Mouse (Mus musculus) hindbrain, embryonic 14.5 days (tissue): ENCODE results near the gene Hoxa3. TPM values are rescaled to one million over a fixed set of nuclear protein-coding genes. Genes with fewer than 3 reads are reported as not detected.

ENCODE experiments used
- ATAC-seq: fragments of 200-750 bp; cut with Nextera tagmentation; 2 replicates; pipeline ENCODE4 v1.8.0; 2017; ENCODE audit warnings: moderate number of reproducible peaks, mild to moderate bottlenecking, moderate TSS enrichment, moderate library complexity; ENCODE audit not compliant: low FRiP score
- DNase-seq: peaks from one replicate; pipeline ENCODE4 v3.0.0-alpha.2; 2015; ENCODE audit warnings: low spot score
- H3K27ac ChIP-seq: fragments of 300-500 bp; sonication (generic); 2 replicates; pipeline ENCODE4 v1.5.1; 2014; ENCODE audit warnings: mild to moderate bottlenecking, moderate library complexity
- H3K27me3 ChIP-seq: fragments of 300-500 bp; sonication (generic); 2 replicates; pipeline ENCODE4 v1.6.1; 2014; ENCODE audit warnings: mild to moderate bottlenecking, low read length, mixed read lengths; ENCODE audit not compliant: control insufficient read depth, insufficient read depth
- H3K36me3 ChIP-seq: fragments of 300-500 bp; sonication (generic); replicated peaks from 2 replicates; pipeline ENCODE4 v1.6.1; 2014; ENCODE audit not compliant: control insufficient read depth, insufficient read depth
- H3K4me1 ChIP-seq: fragments of 300-500 bp; sonication (generic); replicated peaks from 2 replicates; pipeline ENCODE4 v1.6.1; 2014; ENCODE audit warnings: antibody characterized with exemption, low read length, mixed read lengths; ENCODE audit not compliant: control insufficient read depth, insufficient read depth
- H3K4me2 ChIP-seq: fragments of 300-500 bp; sonication (generic); replicated peaks from 2 replicates; pipeline ENCODE4 v1.6.1; 2014; ENCODE audit warnings: mild to moderate bottlenecking, moderate library complexity
- H3K4me3 ChIP-seq: fragments of 300-500 bp; sonication (generic); replicated peaks from 2 replicates; pipeline ENCODE4 v1.5.1; 2014; ENCODE audit warnings: mild to moderate bottlenecking, low read length
- H3K9ac ChIP-seq: fragments of 300-500 bp; sonication (generic); 2 replicates; pipeline ENCODE4 v1.6.1; 2014
- H3K9me3 ChIP-seq: fragments of 300-500 bp; sonication (generic); 2 replicates; pipeline ENCODE4 v1.6.1; 2016; ENCODE audit warnings: low read length; ENCODE audit not compliant: control insufficient read depth
- WGBS: fragments of 180-500 bp; shearing (Covaris S2); extraction: QIAGEN DNeasy Blood & Tissue Kit; methylation state at CpG from one replicate; pipeline ENCODE4 v1.1.7; 2014; 5-methylcytosine and 5-hydroxymethylcytosine counted together
- polyA plus RNA-seq: library from polyadenylated mRNA; unstranded; fragments of >200 nt; fragmentation: Nextera tagmentation; extraction: Ambion mirVana; gene quantifications from 2 replicates; pipeline ENCODE4 v1.2.1, GENCODE M21; 2014

Gene Hoxa3
- polyA plus RNA-seq, 1 experiment from 2014 or later, result 24.9 TPM

DNA sequence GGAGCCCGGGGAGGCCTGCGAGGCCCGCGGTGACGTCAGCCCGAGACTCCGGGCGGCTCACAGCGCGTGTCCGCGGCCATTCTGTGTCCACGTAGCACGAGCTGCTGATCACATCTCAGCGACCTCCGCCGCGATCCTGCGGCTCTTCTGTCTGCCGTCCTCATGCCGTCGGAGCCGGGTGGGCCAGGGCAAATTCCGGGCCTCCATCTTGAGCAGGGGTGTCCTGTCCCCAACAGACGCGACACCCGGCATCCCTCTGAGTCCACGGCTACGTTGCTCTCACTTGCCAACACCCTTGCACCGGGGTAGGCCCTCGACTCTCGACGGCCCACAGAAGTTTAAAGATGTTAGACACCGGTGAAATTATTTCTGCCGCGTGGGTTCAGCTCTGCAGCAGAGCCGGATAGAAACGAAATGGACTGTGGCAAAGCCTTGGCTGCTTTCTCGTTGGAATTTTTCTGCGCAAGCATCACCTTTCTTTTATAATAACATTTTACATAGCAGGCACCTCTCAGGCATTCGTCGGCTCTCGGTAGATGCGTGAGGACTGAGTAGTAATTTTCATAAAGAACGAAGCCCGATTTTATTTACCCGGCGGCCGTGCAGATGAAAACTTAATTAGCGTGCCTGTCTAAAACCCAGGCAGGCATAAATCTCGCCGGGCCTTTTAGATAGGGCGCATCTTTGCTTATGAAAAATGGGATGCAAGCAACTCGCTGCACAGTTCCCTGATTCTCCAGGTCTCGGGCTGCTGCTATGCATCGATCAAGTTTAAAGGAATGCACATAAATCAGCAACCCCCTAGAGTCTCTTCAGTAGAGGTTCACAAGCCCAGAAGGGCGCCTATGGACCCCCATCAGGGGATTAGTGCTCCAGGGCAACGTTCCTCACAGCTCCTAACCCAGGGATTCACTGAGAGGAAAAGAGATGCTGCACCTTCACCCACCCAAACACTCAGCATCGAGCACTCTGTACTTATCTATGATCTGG lies 40.7 kb upstream of the Hoxa3 start:
- Histone ChIP-seq H3K27ac (no peak overlapping the region), H3K9me3 (no peaks in the 10 kb centered on the region), H3K4me2 (no peak overlapping the region), H3K4me1 (no peaks in the 10 kb centered on the region), H3K4me3 (no peak overlapping the region), H3K27me3 (peaks cover 98% of the 10 kb centered on the region), H3K9ac (no peak overlapping the region), H3K36me3 (no peaks in the 10 kb centered on the region)
- DNase-seq, result no peak
- 1% methylated on average over 59 of the region's 59 CpGs for WGBS
- no peak for ATAC-seq

DNA sequence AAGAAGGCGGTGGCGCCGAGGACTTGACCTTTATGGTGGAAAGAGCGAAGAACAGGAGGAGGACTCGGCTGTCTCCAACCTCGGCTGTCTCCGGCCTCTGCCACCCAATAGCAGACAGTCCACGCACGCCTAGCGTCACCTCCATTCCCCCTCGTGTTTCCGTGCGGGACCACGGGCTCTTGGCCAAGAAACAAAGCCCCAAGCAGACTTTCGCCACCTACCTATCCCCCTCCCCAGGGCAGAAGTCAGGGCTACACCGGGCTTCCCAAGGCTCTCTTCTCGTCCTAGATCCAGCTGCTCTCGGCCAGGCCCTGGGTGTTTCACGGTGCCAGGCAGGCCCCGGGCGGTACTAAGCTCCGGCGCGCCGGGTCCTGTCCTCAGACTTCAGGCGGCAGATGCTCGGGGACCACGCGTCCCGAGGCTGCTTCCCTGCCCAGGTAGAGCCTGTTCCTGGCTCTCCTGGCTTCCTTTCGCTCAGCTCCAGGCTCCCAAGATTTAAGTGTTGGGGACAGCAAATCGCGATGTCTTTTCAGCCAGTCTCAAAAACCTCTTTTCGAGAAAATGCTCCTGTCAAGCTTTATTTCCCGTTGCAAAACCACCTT lies 39.7 kb upstream of the Hoxa3 start:
- no peak for ATAC-seq

DNA sequence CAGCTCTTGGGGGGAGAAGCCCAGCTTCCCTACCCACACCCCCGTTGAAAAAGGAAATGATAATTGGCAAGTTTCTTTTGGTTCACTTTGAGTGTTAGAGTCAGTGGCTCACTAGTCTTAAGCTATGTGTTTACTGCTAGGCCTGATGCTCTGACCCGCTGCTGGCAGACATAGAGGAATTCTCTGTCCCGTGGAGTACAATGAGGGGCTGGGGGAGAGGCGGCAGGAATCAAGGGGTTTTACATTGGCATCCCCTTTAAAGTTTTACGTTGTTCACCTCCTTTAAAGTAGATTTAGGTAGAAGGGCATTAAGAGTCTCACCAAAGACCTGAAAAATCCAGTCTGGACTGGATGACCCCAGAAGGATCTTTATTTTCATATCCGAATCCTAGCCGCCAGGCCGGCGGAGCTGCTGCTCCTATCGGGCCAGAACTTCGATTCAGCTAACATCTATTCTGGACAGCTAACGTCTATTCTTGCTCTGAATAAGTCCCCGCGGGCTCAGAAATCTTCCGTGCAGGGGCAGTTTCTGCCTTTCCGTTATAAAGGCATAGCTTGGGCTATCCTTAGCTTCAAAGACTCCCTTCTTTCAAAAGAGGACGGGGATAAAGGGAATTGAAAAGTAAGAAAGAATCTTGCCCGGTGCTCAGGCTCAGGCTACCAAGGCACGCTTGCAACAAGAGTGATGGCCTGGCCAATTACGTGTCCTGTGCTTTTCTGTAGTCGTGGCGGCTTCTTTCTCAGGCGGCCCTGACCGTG lies 39.1 kb upstream of the Hoxa3 start:
- H3K4me3 ChIP-seq, result no peak overlapping the region
- under 1% methylated on average over 24 of the region's 24 CpGs for WGBS
- H3K27ac ChIP-seq, result no peak overlapping the region
- no peak overlapping the region for H3K9ac ChIP-seq
- no peak for DNase-seq
- H3K36me3 ChIP-seq, result no peaks in the 10 kb centered on the region
- no peaks in the 10 kb centered on the region for H3K4me1 ChIP-seq
- no peak overlapping the region for H3K4me2 ChIP-seq
- no peaks in the 10 kb centered on the region for H3K9me3 ChIP-seq
- ATAC-seq, result no peak
- H3K27me3 ChIP-seq, result peaks cover 98% of the 10 kb centered on the region

More for the DNA sequence above, 39.7 kb upstream of the Hoxa3 start:
- DNase-seq, result no peak
- Histone ChIP-seq H3K9me3 (no peaks in the 10 kb centered on the region), H3K4me2 (no peak overlapping the region), H3K27me3 (peaks cover 98% of the 10 kb centered on the region), H3K36me3 (no peaks in the 10 kb centered on the region), H3K27ac (no peak overlapping the region), H3K4me1 (no peaks in the 10 kb centered on the region), H3K9ac (no peak overlapping the region), H3K4me3 (no peak overlapping the region)
- 2% methylated on average over 35 of the region's 35 CpGs for WGBS

DNA sequence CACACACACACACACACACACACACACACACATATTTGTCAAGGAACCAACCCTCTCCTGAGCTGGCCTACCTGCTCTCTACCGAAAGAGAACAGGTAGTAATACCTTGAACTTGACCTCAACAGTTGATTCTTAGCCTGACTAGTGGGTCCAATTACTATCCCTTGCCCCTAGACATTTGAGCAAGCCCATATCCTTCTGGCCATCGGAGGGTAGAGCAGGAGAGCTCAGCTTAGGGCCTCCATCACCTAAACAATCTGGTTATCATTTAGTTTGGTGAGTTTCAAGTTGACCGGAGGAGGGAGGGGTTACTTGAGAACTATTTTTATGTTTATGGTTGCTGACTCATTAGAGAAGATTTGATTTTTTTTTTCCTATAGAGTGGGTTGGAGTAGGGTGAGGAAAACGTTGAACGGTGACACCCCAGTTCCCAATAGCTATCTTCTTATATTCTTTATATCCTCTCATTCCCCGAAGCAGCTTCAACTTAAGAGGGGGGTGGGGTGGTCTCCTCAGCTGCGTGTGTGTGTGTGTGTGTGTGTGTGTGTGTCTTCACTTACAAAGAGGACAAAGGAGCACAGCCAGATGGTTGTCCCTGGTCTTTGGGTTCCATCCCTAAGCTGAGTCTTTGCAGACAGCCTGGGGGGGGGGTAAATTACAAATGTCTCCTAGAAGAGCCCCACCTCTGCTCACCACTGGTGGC lies 38.2 kb upstream of the Hoxa3 start:
- DNase-seq (no peak), ATAC-seq (no peak)
- Histone ChIP-seq H3K36me3 (no peaks in the 10 kb centered on the region), H3K4me1 (no peaks in the 10 kb centered on the region), H3K4me2 (no peak overlapping the region), H3K4me3 (no peak overlapping the region), H3K9ac (no peak overlapping the region), H3K27ac (no peak overlapping the region), H3K9me3 (no peaks in the 10 kb centered on the region), H3K27me3 (peaks cover 98% of the 10 kb centered on the region)
- WGBS, result 10% methylated on average over 7 of the region's 7 CpGs

DNA sequence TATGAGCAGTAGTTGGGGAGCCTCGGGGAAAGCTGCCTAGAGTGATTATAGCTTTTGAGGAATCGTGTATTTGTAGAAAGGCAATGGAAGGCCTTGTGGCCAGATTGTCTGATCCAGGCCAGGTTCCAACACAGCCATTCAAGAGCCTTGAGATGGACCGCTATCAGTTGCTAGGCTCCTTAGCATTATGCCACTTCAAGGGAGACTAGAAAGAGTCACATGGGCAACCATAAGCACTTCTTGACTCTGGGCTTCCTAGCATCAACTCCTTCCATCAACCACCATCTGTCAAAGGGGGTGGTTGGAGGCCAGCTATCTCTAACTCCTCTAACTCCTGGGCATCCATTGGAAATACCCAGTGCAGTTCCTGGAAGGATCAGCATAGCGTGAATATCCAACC lies 36.7 kb upstream of the Hoxa3 start:
- no peak overlapping the region for H3K27ac ChIP-seq
- no peaks in the 10 kb centered on the region for H3K36me3 ChIP-seq
- H3K4me2 ChIP-seq, result no peak overlapping the region
- no peaks in the 10 kb centered on the region for H3K4me1 ChIP-seq
- peaks cover 99% of the 10 kb centered on the region for H3K27me3 ChIP-seq
- H3K4me3 ChIP-seq, result no peak overlapping the region
- no peaks in the 10 kb centered on the region for H3K9me3 ChIP-seq
- 0% methylated on average over 4 of the region's 4 CpGs for WGBS
- no peak overlapping the region for H3K9ac ChIP-seq
- DNase-seq (no peak), ATAC-seq (no peak)

DNA sequence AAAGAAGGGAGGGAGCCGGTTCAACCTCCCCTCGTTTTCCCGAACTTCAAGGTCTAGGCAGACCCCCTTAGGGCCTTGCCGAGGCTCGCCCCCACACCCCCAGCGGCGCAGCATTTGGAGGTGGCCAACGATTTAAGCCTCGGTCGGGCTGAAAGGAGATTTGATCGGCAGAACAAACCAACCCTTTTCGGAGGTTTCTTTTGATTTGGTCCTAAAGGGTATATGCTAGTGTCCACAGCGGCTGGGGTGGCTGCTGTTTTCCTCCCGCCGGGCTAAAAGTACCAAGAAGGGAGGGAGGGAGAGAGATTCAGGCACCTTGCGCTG lies 36.2 kb upstream of the Hoxa3 start:
- H3K36me3 ChIP-seq, result no peaks in the 10 kb centered on the region
- no peak overlapping the region for H3K4me3 ChIP-seq
- ATAC-seq, result no peak
- H3K4me1 ChIP-seq, result no peaks in the 10 kb centered on the region
- H3K27ac ChIP-seq, result no peak overlapping the region
- no peak overlapping the region for H3K4me2 ChIP-seq
- DNase-seq, result no peak
- WGBS, result 0% methylated on average over 16 of the region's 16 CpGs
- H3K9ac ChIP-seq, result no peak overlapping the region
- no peaks in the 10 kb centered on the region for H3K9me3 ChIP-seq
- H3K27me3 ChIP-seq, result peaks cover 100% of the 10 kb centered on the region

DNA sequence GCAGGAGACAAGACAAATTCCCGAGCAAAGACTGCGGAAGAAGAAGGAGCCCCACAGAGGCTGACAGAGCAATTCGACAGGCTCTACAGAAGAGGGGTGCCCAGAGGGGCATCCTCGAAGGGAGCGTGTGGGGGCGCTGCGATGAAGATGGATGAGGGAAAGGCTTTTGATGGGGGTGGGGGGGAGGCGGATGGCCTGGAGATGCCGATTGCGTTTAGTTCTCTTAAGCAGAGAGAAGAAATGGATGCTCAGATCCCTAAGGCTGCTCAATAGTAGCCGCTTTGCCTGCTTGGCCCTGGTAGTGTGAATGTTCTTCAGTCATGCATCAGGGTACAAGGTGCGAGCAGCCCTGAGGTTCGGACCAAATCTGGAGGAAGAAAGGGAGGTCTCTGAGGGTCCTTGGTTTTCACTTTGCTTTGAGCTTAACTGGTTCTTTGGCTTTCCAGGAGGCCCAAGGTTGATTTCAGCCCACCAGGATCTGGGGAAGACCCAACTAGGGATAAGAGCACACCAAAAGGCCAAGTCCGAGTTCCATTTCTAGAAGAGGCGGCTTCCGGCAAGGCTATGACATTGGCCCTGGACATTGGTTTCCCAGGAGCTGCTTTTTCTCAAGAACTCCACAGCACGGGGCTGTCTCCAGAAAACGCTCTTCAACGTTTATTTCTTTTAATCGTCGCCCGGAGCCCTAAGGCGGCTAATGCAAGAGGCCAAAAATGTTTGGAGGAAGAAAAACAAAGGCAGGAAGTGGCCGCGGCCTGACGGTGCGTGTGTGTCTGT lies 35.7 kb upstream of the Hoxa3 start:
- DNase-seq (no peak), ATAC-seq (no peak)
- Histone ChIP-seq H3K4me2 (no peak overlapping the region), H3K4me3 (no peak overlapping the region), H3K27ac (no peak overlapping the region), H3K36me3 (no peaks in the 10 kb centered on the region), H3K9ac (no peak overlapping the region), H3K9me3 (no peaks in the 10 kb centered on the region), H3K4me1 (no peaks in the 10 kb centered on the region), H3K27me3 (peaks cover 100% of the 10 kb centered on the region)
- 1% methylated on average over 27 of the region's 27 CpGs for WGBS

DNA sequence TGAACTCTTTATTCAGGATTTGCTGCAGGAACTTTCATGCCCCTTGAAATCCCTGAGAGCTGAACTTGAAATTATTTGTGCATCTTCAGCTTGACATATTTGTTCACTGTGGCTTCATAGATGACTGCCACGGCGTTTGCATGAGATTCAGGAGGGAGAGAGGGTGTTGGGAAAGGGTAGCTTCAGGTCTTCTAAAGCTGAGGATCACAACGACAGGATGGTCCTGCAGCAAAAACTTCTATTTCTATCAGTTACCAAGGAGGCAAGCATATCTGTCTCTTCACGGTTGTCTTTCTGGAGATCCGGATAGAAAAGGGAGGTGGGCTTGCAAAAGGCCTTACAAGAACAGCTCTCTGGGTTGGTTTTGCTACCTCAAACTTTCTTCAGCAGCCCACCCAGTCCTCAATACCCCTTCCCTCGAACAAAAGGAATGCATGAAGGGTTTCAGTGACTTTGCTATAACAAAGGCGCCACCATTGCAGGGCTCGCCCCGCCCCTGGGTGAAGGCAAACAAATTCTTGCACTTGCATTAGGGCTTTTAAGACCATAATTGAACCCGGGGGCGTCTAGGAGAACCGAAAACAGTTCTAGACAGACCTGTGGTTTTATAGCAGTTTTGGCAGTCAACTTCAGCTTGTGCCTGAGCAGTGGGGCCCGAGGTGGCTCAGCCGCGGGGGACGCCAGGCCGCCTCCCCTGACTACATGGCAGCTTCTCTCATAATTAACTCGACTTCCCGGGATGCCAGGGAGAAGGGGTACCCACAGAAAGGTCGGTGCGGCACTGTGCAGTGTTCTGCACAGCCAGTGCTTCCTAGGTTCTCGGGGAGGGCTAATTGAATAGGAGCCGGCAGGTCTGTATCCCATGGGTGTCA lies 34.9 kb upstream of the Hoxa3 start:
- H3K4me1 ChIP-seq, result no peaks in the 10 kb centered on the region
- peaks cover 100% of the 10 kb centered on the region for H3K27me3 ChIP-seq
- H3K36me3 ChIP-seq, result no peaks in the 10 kb centered on the region
- no peak for ATAC-seq
- no peak overlapping the region for H3K9ac ChIP-seq
- H3K27ac ChIP-seq, result no peak overlapping the region
- no peak for DNase-seq
- H3K4me2 ChIP-seq, result no peak overlapping the region
- no peak overlapping the region for H3K4me3 ChIP-seq
- H3K9me3 ChIP-seq, result no peaks in the 10 kb centered on the region
- 1% methylated on average over 23 of the region's 23 CpGs for WGBS
